Mouse (Mus musculus) neutrophil, adult 5-6 weeks (primary cell): ENCODE measurements at regions not wholly inside any gene's neighbourhood (a gene's known extent, or its start where the extent isn't known, plus 50 kb on each side); places are given as distances from the start of the nearest gene placed in this dataset.

ENCODE experiments used
- ATAC-seq: fragments of 151-379, 151-347 bp; 2 replicates; pipeline ENCODE4 v1.8.0; 2017; ENCODE audit warnings: mild to moderate bottlenecking, moderate TSS enrichment; ENCODE audit not compliant: insufficient number of reproducible peaks, poor library complexity, low FRiP score, severe bottlenecking; ENCODE audit errors: extremely low read depth

GRCm38 (mm10) chr6:31169343-31169742, 210.5 kb upstream of the Klf14 start:
- no peak for ATAC-seq

- ATAC-seq = no peak
Observed at GRCm38 (mm10) chr6:31169868-31170600, 211.2 kb upstream of the Klf14 start.

GRCm38 (mm10) chr6:31171831-31172569, 213.1 kb upstream of the Klf14 start:
- no peak for ATAC-seq

GRCm38 (mm10) chr6:31175769-31176168, 216.9 kb upstream of the Klf14 start:
- no peak for ATAC-seq

GRCm38 (mm10) chr6:31176368-31176767, 217.5 kb upstream of the Klf14 start:
- ATAC-seq = 0 out of 2 replicates have a peak, but pooled peaks have one; percentile 34

- no peak for ATAC-seq
Observed at GRCm38 (mm10) chr6:31176831-31177230, 218.0 kb upstream of the Klf14 start.

GRCm38 (mm10) chr6:31178201-31178880, 219.5 kb upstream of the Klf14 start:
- no peak for ATAC-seq

GRCm38 (mm10) chr6:31182284-31182683, 216.3 kb upstream of the Mkln1 start:
- ATAC-seq = no peak

GRCm38 (mm10) chr6:31183127-31183526, 215.4 kb upstream of the Mkln1 start:
- ATAC-seq = no peak

GRCm38 (mm10) chr6:31184554-31184953, 214.0 kb upstream of the Mkln1 start:
- 0 out of 2 replicates have a peak, but pooled peaks have one; percentile 7 for ATAC-seq

- ATAC-seq = no peak
Observed at GRCm38 (mm10) chr6:31185151-31185550, 213.4 kb upstream of the Mkln1 start.

- ATAC-seq = no peak
Observed at GRCm38 (mm10) chr6:31188066-31188465, 210.5 kb upstream of the Mkln1 start.

GRCm38 (mm10) chr6:31189060-31189459, 209.5 kb upstream of the Mkln1 start:
- peak; percentile 44; the same call in 1 of the 2 replicates for ATAC-seq

- no peak for ATAC-seq
Observed at GRCm38 (mm10) chr6:31190070-31190469, 208.5 kb upstream of the Mkln1 start.

- ATAC-seq = peak; percentile 35; the same call in 1 of the 2 replicates
Observed at GRCm38 (mm10) chr6:31190628-31191373, 207.7 kb upstream of the Mkln1 start.

GRCm38 (mm10) chr6:31191577-31191976, 207.0 kb upstream of the Mkln1 start:
- peak; percentile 28; the same call in 1 of the 2 replicates for ATAC-seq

GRCm38 (mm10) chr6:31192197-31192596, 206.3 kb upstream of the Mkln1 start:
- no peak for ATAC-seq

- ATAC-seq = no peak
Observed at GRCm38 (mm10) chr6:31193202-31193601, 205.3 kb upstream of the Mkln1 start.
